In genomic region chr1:172305153-172305552, GRCm38 (mm10) we compare ENCODE assay signal across 39 mouse cellular contexts. TPM values are rescaled to one million over a fixed set of nuclear protein-coding genes. Genes with fewer than 3 reads are reported as not detected.
"Had no signal": no experiment of that assay in that cellular context is flagged by ENCODE, and none has a peak within 500 bp of the region (broad histone marks: within the 10 kb centered on the region; RNA-seq: fewer than 3 reads in every experiment).

No protein-coding gene starts in this region.

- H3K9ac ChIP-seq: heart, embryonic 12.5 days; hindbrain, embryonic 12.5 days; hindbrain, embryonic 14.5 days; intestine, embryonic 15.5 days; limb, embryonic 13.5 days; limb, embryonic 15.5 days; liver, embryonic 12.5 days; liver, embryonic 14.5 days had no signal

- H3K4me3 ChIP-seq: heart, embryonic 10.5 days; heart, embryonic 12.5 days; hindbrain, embryonic 10.5 days; hindbrain, embryonic 12.5 days; intestine, embryonic 15.5 days; limb, embryonic 13.5 days; limb, embryonic 15.5 days; liver, embryonic 12.5 days had no signal

- H3K27ac ChIP-seq: heart, embryonic 10.5 days; hindbrain, embryonic 12.5 days; hindbrain, embryonic 14.5 days; intestine, embryonic 15.5 days; limb, embryonic 13.5 days; limb, embryonic 15.5 days; liver, embryonic 12.5 days; liver, embryonic 14.5 days had no signal

- H3K9me3 ChIP-seq: heart, embryonic 10.5 days; heart, embryonic 12.5 days; hindbrain, embryonic 10.5 days; hindbrain, embryonic 12.5 days; intestine, embryonic 15.5 days; limb, embryonic 13.5 days; limb, embryonic 15.5 days; liver, embryonic 12.5 days had no signal

- DNase-seq: gastrocnemius, postnatal 25 days; heart, adult 18-20 months; heart, postnatal 10 days; heart, postnatal 4 days; kidney, adult 18-20 months; kidney, adult 8-10 months; kidney, postnatal 10 days; layer of hippocampus, adult 9-11 months; layer of hippocampus, postnatal 36 days; left cerebral cortex, postnatal 4 days had no signal

- H3K27me3 ChIP-seq: heart, embryonic 12.5 days; intestine, embryonic 15.5 days; limb, embryonic 13.5 days; limb, embryonic 15.5 days had no signal

- H3K36me3 ChIP-seq: heart, embryonic 10.5 days; heart, embryonic 12.5 days; hindbrain, embryonic 10.5 days; hindbrain, embryonic 12.5 days; intestine, embryonic 15.5 days; limb, embryonic 13.5 days; limb, embryonic 15.5 days; liver, embryonic 12.5 days had no signal

RNA-seq across cellular contexts. Expression of gene Atp1a2, which starts 7.3 kb away (rescaled TPM):
- total RNA-seq: granulocyte monocyte progenitor cell, adult 5-6 weeks had no signal

RNA-seq across cellular contexts. Expression of gene Kcnj9, which starts 24.0 kb away (rescaled TPM):
- total RNA-seq: gastrocnemius, adult 8-10 months; gastrocnemius, postnatal 25 days; gastrocnemius, postnatal 4 days; granulocyte monocyte progenitor cell, adult 5-6 weeks; heart, adult 18-20 months; heart, adult 8-10 months; heart, postnatal 10 days; heart, postnatal 4 days had no signal
- polyA plus RNA-seq: heart, embryonic 10.5 days; heart, embryonic 12.5 days; heart, embryonic 14.5 days; heart, embryonic 16.5 days; inflammation-experienced regulatory T-cells, adult 6 months; intestine, embryonic 15.5 days; kidney, embryonic 14.5 days; kidney, embryonic 16.5 days; limb, embryonic 11.5 days; liver, embryonic 12.5 days had no signal

RNA-seq across cellular contexts. Expression of gene Kcnj10, which starts 35.9 kb away (rescaled TPM):
- polyA plus RNA-seq: heart, embryonic 12.5 days; heart, embryonic 14.5 days had no signal

RNA-seq across cellular contexts. Expression of gene Atp1a4, which starts 46.9 kb away (rescaled TPM):
- total RNA-seq: granulocyte monocyte progenitor cell, adult 5-6 weeks; heart, adult 18-20 months; heart, adult 8-10 months; heart, postnatal 10 days; heart, postnatal 25 days; layer of hippocampus, adult 18-20 months; layer of hippocampus, postnatal 14 days; layer of hippocampus, postnatal 36 days; left cerebral cortex, adult 18-20 months; left cerebral cortex, postnatal 14 days had no signal
- polyA plus RNA-seq: frontal cortex, adult 2 months; hindbrain, embryonic 10.5 days; hindbrain, embryonic 12.5 days; hindbrain, embryonic 16.5 days; inflammation-experienced regulatory T-cells, adult 6 months; intestine, embryonic 15.5 days; intestine, postnatal 0 days; kidney, embryonic 14.5 days; kidney, embryonic 16.5 days; limb, embryonic 11.5 days; limb, embryonic 13.5 days; limb, embryonic 15.5 days; liver, embryonic 12.5 days; liver, embryonic 16.5 days had no signal
